Mouse (Mus musculus): Measurements from ENCODE around the gene Cyp24a1. TPM values are rescaled to one million over a fixed set of nuclear protein-coding genes. Genes with fewer than 3 reads are reported as not detected.

The Cyp24a1 gene
- total RNA-seq (2018; cell fraction: chromatin; rRNA removed), result not detected
- not detected for total RNA-seq (2018; cell fraction: cytosol; rRNA removed)
- not detected for total RNA-seq (2018; cell fraction: nucleus; rRNA removed)
- polyA plus RNA-seq (2018), result not detected in 3 replicates

GRCm38 (mm10) chr2:170497091-170497566 lies at the start of gene Cyp24a1:
TSS of gene Cyp24a1 (minus strand) at chr2:170497145.
- Histone ChIP-seq H3K36me3 (ENCODE audit: inconsistent target) (no peaks in the 10 kb centered on the region), H3K79me2 (ENCODE audit: inconsistent target) (no peaks in the 10 kb centered on the region), H3K27ac (no peak within 1 kb of the TSS), H3K4me3 (ENCODE audit: inconsistent target) (no peak within 1 kb of the TSS)
- WGBS (ENCODE audit: missing documents), result 2% methylated on average over 36 of the region's 36 CpGs

- Histone ChIP-seq H3K4me3 (ENCODE audit: inconsistent target) (no peak overlapping the region), H3K79me2 (ENCODE audit: inconsistent target) (no peaks in the 10 kb centered on the region), H3K27ac (no peak overlapping the region), H3K36me3 (ENCODE audit: inconsistent target) (no peaks in the 10 kb centered on the region)
- WGBS (ENCODE audit: missing documents), result 75% methylated on average over 4 of the region's 4 CpGs
Measured at GRCm38 (mm10) chr2:170545745-170546144, 48.8 kb upstream of the Cyp24a1 start.

GRCm38 (mm10) chr2:170544950-170545349 lies 48.0 kb upstream of the Cyp24a1 start:
- H3K36me3 ChIP-seq (ENCODE audit: inconsistent target), result no peaks in the 10 kb centered on the region
- WGBS (ENCODE audit: missing documents), result 62% methylated on average over 6 of the region's 7 CpGs

GRCm38 (mm10) chr2:170544159-170544558 lies 47.2 kb upstream of the Cyp24a1 start:
- Histone ChIP-seq H3K27ac (no peak overlapping the region), H3K36me3 (ENCODE audit: inconsistent target) (no peaks in the 10 kb centered on the region), H3K79me2 (ENCODE audit: inconsistent target) (no peaks in the 10 kb centered on the region), H3K4me3 (ENCODE audit: inconsistent target) (no peak overlapping the region)
- 45% methylated on average over 3 of the region's 3 CpGs for WGBS (ENCODE audit: missing documents)

More at GRCm38 (mm10) chr2:170544950-170545349, 48.0 kb upstream of the Cyp24a1 start:
- H3K4me3 ChIP-seq (ENCODE audit: inconsistent target), result no peak overlapping the region
- H3K27ac ChIP-seq, result no peak overlapping the region
- H3K79me2 ChIP-seq (ENCODE audit: inconsistent target), result no peaks in the 10 kb centered on the region

GRCm38 (mm10) chr2:170543625-170544024 lies 46.7 kb upstream of the Cyp24a1 start:
- Histone ChIP-seq H3K36me3 (ENCODE audit: inconsistent target) (no peaks in the 10 kb centered on the region), H3K4me3 (ENCODE audit: inconsistent target) (no peak overlapping the region), H3K27ac (no peak overlapping the region), H3K79me2 (ENCODE audit: inconsistent target) (no peaks in the 10 kb centered on the region)
- 88% methylated on average over 5 of the region's 5 CpGs for WGBS (ENCODE audit: missing documents)

GRCm38 (mm10) chr2:170539211-170539610 lies 42.3 kb upstream of the Cyp24a1 start:
- H3K27ac ChIP-seq, result no peak overlapping the region
- H3K4me3 ChIP-seq (ENCODE audit: inconsistent target), result no peak overlapping the region
- WGBS (ENCODE audit: missing documents), result 88% methylated on average over 9 of the region's 9 CpGs
- H3K79me2 ChIP-seq (ENCODE audit: inconsistent target), result no peaks in the 10 kb centered on the region
- no peaks in the 10 kb centered on the region for H3K36me3 ChIP-seq (ENCODE audit: inconsistent target)

- Histone ChIP-seq H3K79me2 (ENCODE audit: inconsistent target) (no peaks in the 10 kb centered on the region), H3K4me3 (ENCODE audit: inconsistent target) (no peak overlapping the region), H3K27ac (no peak overlapping the region), H3K36me3 (ENCODE audit: inconsistent target) (no peaks in the 10 kb centered on the region)
Measured at GRCm38 (mm10) chr2:170535841-170536240, 38.9 kb upstream of the Cyp24a1 start.

- 92% methylated on average over 10 of the region's 11 CpGs for WGBS (ENCODE audit: missing documents)
- H3K79me2 ChIP-seq (ENCODE audit: inconsistent target), result no peaks in the 10 kb centered on the region
- no peak overlapping the region for H3K4me3 ChIP-seq (ENCODE audit: inconsistent target)
Measured at GRCm38 (mm10) chr2:170534803-170535174, 37.8 kb upstream of the Cyp24a1 start.

GRCm38 (mm10) chr2:170534116-170534802 lies 37.3 kb upstream of the Cyp24a1 start:
- WGBS (ENCODE audit: missing documents), result 7% methylated on average over 10 of the region's 12 CpGs
- H3K27ac ChIP-seq, result no peak overlapping the region
- H3K36me3 ChIP-seq (ENCODE audit: inconsistent target), result no peaks in the 10 kb centered on the region
- no peaks in the 10 kb centered on the region for H3K79me2 ChIP-seq (ENCODE audit: inconsistent target)
- H3K4me3 ChIP-seq (ENCODE audit: inconsistent target), result no peak overlapping the region

More at GRCm38 (mm10) chr2:170534803-170535174, 37.8 kb upstream of the Cyp24a1 start:
- H3K27ac ChIP-seq, result no peak overlapping the region
- H3K36me3 ChIP-seq (ENCODE audit: inconsistent target), result no peaks in the 10 kb centered on the region

- Histone ChIP-seq H3K4me3 (ENCODE audit: inconsistent target) (no peak overlapping the region), H3K79me2 (ENCODE audit: inconsistent target) (no peaks in the 10 kb centered on the region), H3K27ac (no peak overlapping the region), H3K36me3 (ENCODE audit: inconsistent target) (no peaks in the 10 kb centered on the region)
- WGBS (ENCODE audit: missing documents), result 93% methylated on average over 3 of the region's 3 CpGs
Measured at GRCm38 (mm10) chr2:170530256-170530655, 33.3 kb upstream of the Cyp24a1 start.

- no peak overlapping the region for H3K27ac ChIP-seq
- H3K4me3 ChIP-seq (ENCODE audit: inconsistent target), result no peak overlapping the region
- 93% methylated on average over 7 of the region's 7 CpGs for WGBS (ENCODE audit: missing documents)
Measured at GRCm38 (mm10) chr2:170529766-170530165, 32.8 kb upstream of the Cyp24a1 start.

GRCm38 (mm10) chr2:170528061-170528460 lies 31.1 kb upstream of the Cyp24a1 start:
- H3K79me2 ChIP-seq (ENCODE audit: inconsistent target), result no peaks in the 10 kb centered on the region
- no peak overlapping the region for H3K27ac ChIP-seq
- no peak overlapping the region for H3K4me3 ChIP-seq (ENCODE audit: inconsistent target)
- H3K36me3 ChIP-seq (ENCODE audit: inconsistent target), result no peaks in the 10 kb centered on the region
- 97% methylated on average over 14 of the region's 16 CpGs for WGBS (ENCODE audit: missing documents)

More at GRCm38 (mm10) chr2:170529766-170530165, 32.8 kb upstream of the Cyp24a1 start:
- no peaks in the 10 kb centered on the region for H3K79me2 ChIP-seq (ENCODE audit: inconsistent target)
- no peaks in the 10 kb centered on the region for H3K36me3 ChIP-seq (ENCODE audit: inconsistent target)

- Histone ChIP-seq H3K4me3 (ENCODE audit: inconsistent target) (no peak overlapping the region), H3K27ac (no peak overlapping the region), H3K79me2 (ENCODE audit: inconsistent target) (no peaks in the 10 kb centered on the region), H3K36me3 (ENCODE audit: inconsistent target) (no peaks in the 10 kb centered on the region)
- WGBS (ENCODE audit: missing documents), result 93% methylated on average over 8 of the region's 8 CpGs
Measured at GRCm38 (mm10) chr2:170526513-170526912, 29.6 kb upstream of the Cyp24a1 start.

- WGBS (ENCODE audit: missing documents), result 20% methylated on average over 7 of the region's 7 CpGs
- H3K27ac ChIP-seq, result no peak overlapping the region
Measured at GRCm38 (mm10) chr2:170520321-170520971, 23.5 kb upstream of the Cyp24a1 start.

GRCm38 (mm10) chr2:170513756-170514155 lies 16.8 kb upstream of the Cyp24a1 start:
- Histone ChIP-seq H3K4me3 (ENCODE audit: inconsistent target) (no peak overlapping the region), H3K79me2 (ENCODE audit: inconsistent target) (peaks cover 40% of the 10 kb centered on the region), H3K27ac (no peak overlapping the region), H3K36me3 (ENCODE audit: inconsistent target) (peaks cover 30% of the 10 kb centered on the region)
- 95% methylated on average over 12 of the region's 12 CpGs for WGBS (ENCODE audit: missing documents)

More at GRCm38 (mm10) chr2:170520321-170520971, 23.5 kb upstream of the Cyp24a1 start:
- peaks cover under 1% of the 10 kb centered on the region; the same call in 1 of the 2 replicates for H3K79me2 ChIP-seq (ENCODE audit: inconsistent target)
- H3K36me3 ChIP-seq (ENCODE audit: inconsistent target), result peaks cover 39% of the 10 kb centered on the region
- H3K4me3 ChIP-seq (ENCODE audit: inconsistent target), result no peak overlapping the region
